Mouse (Mus musculus) liver, embryonic 14.5 days (tissue): ENCODE measurements at regions not wholly inside any gene's neighbourhood (a gene's known extent, or its start where the extent isn't known, plus 50 kb on each side); places are given as distances from the start of the nearest gene placed in this dataset.

Experiments used
- CTCF ChIP-seq: IDR thresholded peaks from 2 replicates; pipeline ENCODE4 v1.5.1; 2016; ENCODE audit warnings: antibody characterized with exemption, low read depth, control low read depth
- EP300 ChIP-seq: IDR thresholded peaks from 2 replicates; pipeline ENCODE4 v1.6.1; 2016; ENCODE audit warnings: antibody characterized with exemption, low read depth

DNA sequence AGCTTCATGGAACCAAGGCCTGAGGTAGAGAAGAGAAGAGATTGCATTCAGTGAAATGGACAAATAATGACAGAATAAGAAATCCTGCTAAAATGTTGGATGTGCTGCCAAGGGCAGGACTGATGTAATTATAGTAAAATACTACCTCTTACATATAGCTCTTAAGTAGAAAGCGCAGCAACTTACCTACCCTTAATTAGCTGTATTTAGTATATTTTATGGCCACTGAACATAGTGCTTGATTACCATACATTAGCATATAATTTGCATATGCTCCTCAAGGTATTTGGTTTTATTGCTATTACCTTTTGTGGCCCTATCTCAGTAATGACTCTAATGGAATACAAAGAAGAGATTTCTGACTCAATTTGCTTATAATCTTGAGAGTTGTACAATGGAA, 176.2 kb downstream of the Hdgfl1 start:
- no peak for TF ChIP-seq CTCF
- no peak for TF ChIP-seq EP300
